Mouse (Mus musculus): ENCODE data around the gene Mst1.

DNA sequence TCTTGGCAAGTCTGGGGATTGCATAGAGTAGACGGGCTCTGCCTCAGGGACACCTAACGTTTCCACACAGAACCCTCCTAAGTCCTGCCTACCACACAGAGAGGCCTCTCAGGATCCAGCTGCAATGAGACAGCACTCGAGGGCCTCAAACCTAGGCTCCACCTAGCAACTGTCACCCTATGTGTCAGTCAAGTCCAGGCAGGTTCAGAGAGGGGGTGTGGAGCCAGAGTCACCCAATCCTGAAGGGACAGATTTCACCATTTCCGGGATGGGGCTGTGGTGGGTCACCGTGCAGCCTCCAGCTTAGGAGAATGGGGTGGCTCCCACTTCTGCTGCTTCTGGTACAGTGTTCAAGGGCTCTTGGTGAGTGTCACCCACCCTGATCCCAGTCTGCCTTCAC, at the start of gene Mst1:
- TF ChIP-seq E2F4 (IDR thresholded peaks at IDR 0.05; ENCODE audit: insufficient read depth) (no peak), POLR2A (IDR thresholded peaks at IDR 0.05; ENCODE audit: insufficient read length, low read depth) (no peak), USF1 (IDR thresholded peaks at IDR 0.05; ENCODE audit: low read depth) (no peak), CEBPB (IDR thresholded peaks at IDR 0.05; ENCODE audit: insufficient read depth, poor library complexity, severe bottlenecking) (no peak), MAX (IDR thresholded peaks at IDR 0.05; ENCODE audit: low read depth) (no peak), MYOD1 (IDR thresholded peaks at IDR 0.05; ENCODE audit: control insufficient read depth in 1 of 3, insufficient read length in 2 of 3, low read depth in 2 of 3) (no peak), POLR2AphosphoS2 (IDR thresholded peaks at IDR 0.05; ENCODE audit: insufficient read length, low read depth) (no peak), MYOG (IDR thresholded peaks at IDR 0.05; ENCODE audit: control insufficient read depth in 1 of 3, insufficient read depth in 1 of 3, insufficient read length in 2 of 3, low read depth in 2 of 3) (no peak), TCF12 (IDR thresholded peaks at IDR 0.05; ENCODE audit: insufficient read depth, poor library complexity, severe bottlenecking) (no peak)
